Mouse (Mus musculus) retina, postnatal 7 days (tissue): ENCODE data around the gene Nfat5.

Experiments used
- DNase-seq: peaks from one replicate; pipeline ENCODE4 v3.0.0-alpha.2; 2012; ENCODE audit warnings: low read depth, low spot score

Gene Nfat5

GRCm38 (mm10) chr8:107292119-107292927, 947 bp upstream of the Nfat5 start:
- no peak for DNase-seq

- DNase-seq: no peak
Observed at GRCm38 (mm10) chr8:107293641-107294628, 665 bp downstream of the Nfat5 start.

- no peak for DNase-seq
Observed at GRCm38 (mm10) chr8:107295450-107295849, 2.2 kb downstream of the Nfat5 start.

GRCm38 (mm10) chr8:107311876-107312275, 18.6 kb downstream of the Nfat5 start:
- DNase-seq: no peak

GRCm38 (mm10) chr8:107324142-107324541, 30.9 kb downstream of the Nfat5 start:
- DNase-seq: peak; percentile 74

- no peak for DNase-seq
Observed at GRCm38 (mm10) chr8:107329595-107329994, 36.3 kb downstream of the Nfat5 start.

GRCm38 (mm10) chr8:107336480-107336879, 43.2 kb downstream of the Nfat5 start:
- DNase-seq: no peak

- no peak for DNase-seq
Observed at GRCm38 (mm10) chr8:107370311-107370710, 77.0 kb downstream of the Nfat5 start.

- DNase-seq: no peak
Observed at GRCm38 (mm10) chr8:107377346-107377745, 84.1 kb downstream of the Nfat5 start.

- no peak for DNase-seq
Observed at GRCm38 (mm10) chr8:107380734-107381133, 87.5 kb downstream of the Nfat5 start.

- no peak for DNase-seq
Observed at GRCm38 (mm10) chr8:107381666-107382065, 88.4 kb downstream of the Nfat5 start.

GRCm38 (mm10) chr8:107382898-107383297, 89.6 kb downstream of the Nfat5 start:
- DNase-seq: no peak

- no peak for DNase-seq
Observed at GRCm38 (mm10) chr8:107384651-107385050, 91.4 kb downstream of the Nfat5 start.

GRCm38 (mm10) chr8:107385063-107385462, 91.8 kb downstream of the Nfat5 start:
- no peak for DNase-seq

- DNase-seq: no peak
Observed at GRCm38 (mm10) chr8:107386171-107386570, 92.9 kb downstream of the Nfat5 start.

GRCm38 (mm10) chr8:107386642-107387041, 93.4 kb downstream of the Nfat5 start:
- peak; percentile 36 for DNase-seq

GRCm38 (mm10) chr8:107387861-107388260, 94.6 kb downstream of the Nfat5 start:
- no peak for DNase-seq

- peak; percentile 31 for DNase-seq
Observed at GRCm38 (mm10) chr8:107389557-107389956, 96.3 kb downstream of the Nfat5 start.

GRCm38 (mm10) chr8:107390476-107391135, 97.3 kb downstream of the Nfat5 start:
- no peak for DNase-seq

- no peak for DNase-seq
Observed at GRCm38 (mm10) chr8:107391136-107391516, 97.9 kb downstream of the Nfat5 start.

- no peak for DNase-seq
Observed at GRCm38 (mm10) chr8:107395397-107395796, 102.1 kb downstream of the Nfat5 start.
